Mouse (Mus musculus) embryonic facial prominence, embryonic 10.5 days (tissue): ENCODE measurements around the gene Elovl6. TPM values are rescaled to one million over a fixed set of nuclear protein-coding genes. Genes with fewer than 3 reads are reported as not detected.

Experiments used
- DNase-seq: peaks from one replicate; pipeline ENCODE4 v3.0.0-alpha.2; 2017; ENCODE audit warnings: low spot score
- H3K27ac ChIP-seq: fragments of 300-500 bp; sonication (generic); replicated peaks from 2 replicates; pipeline ENCODE4 v1.5.1; 2016; ENCODE audit warnings: mild to moderate bottlenecking
- H3K27me3 ChIP-seq: fragments of 300-500 bp; sonication (generic); replicated peaks from 2 replicates; pipeline ENCODE4 v1.6.1; 2016; ENCODE audit warnings: low read depth, mild to moderate bottlenecking; ENCODE audit not compliant: poor library complexity, severe bottlenecking
- H3K36me3 ChIP-seq: fragments of 300-500 bp; sonication (generic); replicated peaks from 2 replicates; pipeline ENCODE4 v1.6.1; 2016; ENCODE audit warnings: mild to moderate bottlenecking, moderate library complexity
- H3K4me1 ChIP-seq: fragments of 300-500 bp; sonication (generic); 2 replicates; pipeline ENCODE4 v1.6.1; 2016
- H3K4me3 ChIP-seq: fragments of 300-500 bp; sonication (generic); 2 replicates; pipeline ENCODE4 v1.5.1; 2016; ENCODE audit warnings: mild to moderate bottlenecking, moderate library complexity
- H3K9me3 ChIP-seq: fragments of 300-500 bp; sonication (generic); 2 replicates; pipeline ENCODE4 v1.6.1; 2016; ENCODE audit warnings: mild to moderate bottlenecking
- WGBS: fragments of 180-500 bp; shearing (Covaris S2); methylation state at CpG from one replicate; pipeline ENCODE4 v1.1.7; 2016; 5-methylcytosine and 5-hydroxymethylcytosine counted together
- polyA plus RNA-seq: library from polyadenylated mRNA; unstranded; fragments of >200 nt; fragmentation: Nextera tagmentation; extraction: Ambion mirVana; gene quantifications from 2 replicates; pipeline ENCODE4 v1.2.1, GENCODE M21; 2016

Gene Elovl6
- polyA plus RNA-seq, 1 experiment from 2014 or later: 50.6 TPM

GRCm38 (mm10) chr3:129593735-129594134, 61.6 kb downstream of the Elovl6 start:
- no peaks in the 10 kb centered on the region for H3K9me3 ChIP-seq
- DNase-seq: no peak
- 89% methylated on average over 3 of the region's 3 CpGs for WGBS
- H3K4me3 ChIP-seq: no peak overlapping the region
- H3K27me3 ChIP-seq: no peaks in the 10 kb centered on the region
- peaks cover 43% of the 10 kb centered on the region for H3K36me3 ChIP-seq
- peaks cover 13% of the 10 kb centered on the region for H3K4me1 ChIP-seq
- H3K27ac ChIP-seq: no peak overlapping the region

- no peaks in the 10 kb centered on the region for H3K9me3 ChIP-seq
- DNase-seq: no peak
- no peaks in the 10 kb centered on the region for H3K27me3 ChIP-seq
- H3K4me1 ChIP-seq: peaks cover 8% of the 10 kb centered on the region; the same call in 1 of the 2 replicates
- no peak overlapping the region for H3K27ac ChIP-seq
- no peak overlapping the region for H3K4me3 ChIP-seq
- WGBS: 92% methylated on average over 6 of the region's 6 CpGs
- H3K36me3 ChIP-seq: peaks cover 30% of the 10 kb centered on the region
Measured at GRCm38 (mm10) chr3:129596098-129596497, 63.9 kb downstream of the Elovl6 start.

- Histone ChIP-seq H3K9me3 (no peaks in the 10 kb centered on the region), H3K27ac (no peak overlapping the region), H3K27me3 (no peaks in the 10 kb centered on the region), H3K4me1 (peaks cover 9% of the 10 kb centered on the region; the same call in 1 of the 2 replicates), H3K36me3 (peaks cover 31% of the 10 kb centered on the region), H3K4me3 (no peak overlapping the region)
- WGBS: 79% methylated on average over 9 of the region's 9 CpGs
- no peak for DNase-seq
Measured at GRCm38 (mm10) chr3:129602289-129602688, 70.1 kb downstream of the Elovl6 start.

- no peaks in the 10 kb centered on the region for H3K9me3 ChIP-seq
- H3K27ac ChIP-seq: no peak overlapping the region
- H3K4me1 ChIP-seq: peaks cover 4% of the 10 kb centered on the region; the same call in 1 of the 2 replicates
- 76% methylated on average over 7 of the region's 7 CpGs for WGBS
- no peak overlapping the region for H3K4me3 ChIP-seq
- peaks cover 60% of the 10 kb centered on the region for H3K36me3 ChIP-seq
- no peak for DNase-seq
- H3K27me3 ChIP-seq: no peaks in the 10 kb centered on the region
Measured at GRCm38 (mm10) chr3:129605487-129605886, 73.3 kb downstream of the Elovl6 start.

- 71% methylated on average over 6 of the region's 6 CpGs for WGBS
- H3K4me3 ChIP-seq: no peak overlapping the region
- H3K27me3 ChIP-seq: no peaks in the 10 kb centered on the region
- no peaks in the 10 kb centered on the region for H3K9me3 ChIP-seq
- no peak for DNase-seq
- H3K4me1 ChIP-seq: peaks cover 4% of the 10 kb centered on the region; the same call in 1 of the 2 replicates
- H3K27ac ChIP-seq: no peak overlapping the region
- peaks cover 64% of the 10 kb centered on the region for H3K36me3 ChIP-seq
Measured at GRCm38 (mm10) chr3:129605934-129606333, 73.8 kb downstream of the Elovl6 start.

GRCm38 (mm10) chr3:129611626-129612025, 79.5 kb downstream of the Elovl6 start:
- Histone ChIP-seq H3K27me3 (no peaks in the 10 kb centered on the region), H3K36me3 (peaks cover 55% of the 10 kb centered on the region), H3K4me3 (no peak overlapping the region), H3K9me3 (no peaks in the 10 kb centered on the region), H3K4me1 (peaks cover 15% of the 10 kb centered on the region), H3K27ac (no peak overlapping the region)
- DNase-seq: no peak
- 84% methylated on average over 8 of the region's 8 CpGs for WGBS

- no peaks in the 10 kb centered on the region for H3K27me3 ChIP-seq
- H3K9me3 ChIP-seq: no peaks in the 10 kb centered on the region
- DNase-seq: no peak
- peaks cover 15% of the 10 kb centered on the region for H3K4me1 ChIP-seq
- H3K4me3 ChIP-seq: no peak overlapping the region
- no peak overlapping the region for H3K27ac ChIP-seq
- whole genome bisulfite sequencing: 90% methylated on average over 25 of the region's 25 CpGs
- peaks cover 59% of the 10 kb centered on the region for H3K36me3 ChIP-seq
Measured at GRCm38 (mm10) chr3:129612311-129613097, 80.3 kb downstream of the Elovl6 start.

- peaks cover 15% of the 10 kb centered on the region for H3K4me1 ChIP-seq
- DNase-seq: no peak
- peaks cover 59% of the 10 kb centered on the region for H3K36me3 ChIP-seq
- H3K4me3 ChIP-seq: no peak overlapping the region
- no peaks in the 10 kb centered on the region for H3K27me3 ChIP-seq
- 80% methylated on average over 7 of the region's 7 CpGs for WGBS
- no peak overlapping the region for H3K27ac ChIP-seq
- H3K9me3 ChIP-seq: no peaks in the 10 kb centered on the region
Measured at GRCm38 (mm10) chr3:129613756-129614155, 81.6 kb downstream of the Elovl6 start.

- H3K4me3 ChIP-seq: no peak overlapping the region
- 27% methylated on average over 2 of the region's 2 CpGs for WGBS
- H3K4me1 ChIP-seq: peaks cover 15% of the 10 kb centered on the region
- peaks cover 59% of the 10 kb centered on the region for H3K36me3 ChIP-seq
- H3K27ac ChIP-seq: 0 out of 2 replicates have a peak overlapping the region, but pooled peaks have one; percentile 4
- H3K9me3 ChIP-seq: no peaks in the 10 kb centered on the region
- DNase-seq: peak; percentile 21
- no peaks in the 10 kb centered on the region for H3K27me3 ChIP-seq
Measured at GRCm38 (mm10) chr3:129614216-129614615, 82.1 kb downstream of the Elovl6 start.

GRCm38 (mm10) chr3:129617450-129617849, 85.3 kb downstream of the Elovl6 start:
- Histone ChIP-seq H3K4me3 (no peak overlapping the region), H3K36me3 (peaks cover 56% of the 10 kb centered on the region), H3K9me3 (no peaks in the 10 kb centered on the region), H3K27ac (no peak overlapping the region), H3K4me1 (peaks cover 18% of the 10 kb centered on the region), H3K27me3 (no peaks in the 10 kb centered on the region)
- DNase-seq: no peak
- WGBS: 85% methylated on average over 11 of the region's 11 CpGs

- Histone ChIP-seq H3K36me3 (peaks cover 50% of the 10 kb centered on the region), H3K4me3 (no peak overlapping the region), H3K4me1 (peaks cover 5% of the 10 kb centered on the region), H3K27ac (no peak overlapping the region), H3K27me3 (no peaks in the 10 kb centered on the region), H3K9me3 (no peaks in the 10 kb centered on the region)
- DNase-seq: no peak
- 91% methylated on average over 16 of the region's 16 CpGs for WGBS
Measured at GRCm38 (mm10) chr3:129619194-129619775, 87.1 kb downstream of the Elovl6 start.

- DNase-seq: no peak
- peaks cover 54% of the 10 kb centered on the region for H3K36me3 ChIP-seq
- H3K27ac ChIP-seq: no peak overlapping the region
- no peaks in the 10 kb centered on the region for H3K9me3 ChIP-seq
- H3K4me1 ChIP-seq: 0 out of 2 replicates have a peak, but pooled peaks cover 3% of the 10 kb centered on the region
- H3K4me3 ChIP-seq: no peak overlapping the region
- H3K27me3 ChIP-seq: no peaks in the 10 kb centered on the region
- WGBS: 93% methylated on average over 3 of the region's 3 CpGs
Measured at GRCm38 (mm10) chr3:129620802-129621201, 88.6 kb downstream of the Elovl6 start.

GRCm38 (mm10) chr3:129621255-129621654, 89.1 kb downstream of the Elovl6 start:
- DNase-seq: no peak
- Histone ChIP-seq H3K4me1 (0 out of 2 replicates have a peak, but pooled peaks cover 3% of the 10 kb centered on the region), H3K36me3 (peaks cover 58% of the 10 kb centered on the region), H3K27ac (no peak overlapping the region), H3K9me3 (no peaks in the 10 kb centered on the region), H3K27me3 (no peaks in the 10 kb centered on the region), H3K4me3 (no peak overlapping the region)
- 57% methylated on average over 5 of the region's 5 CpGs for WGBS
